Mouse (Mus musculus) intestine, embryonic 15.5 days (tissue): ENCODE data around the gene Chst3. TPM values are rescaled to one million over a fixed set of nuclear protein-coding genes. Genes with fewer than 3 reads are reported as not detected.
"Not testable (repeated sequence)": the region's sequence is repeated elsewhere in the genome, so short reads cannot be mapped to it uniquely, and the experiment has no call there.

Source experiments
- ATAC-seq: fragments of 200-750 bp; cut with Nextera tagmentation; 2 replicates; pipeline ENCODE4 v1.8.0; 2017; ENCODE audit warnings: moderate TSS enrichment, moderate library complexity
- H3K27ac ChIP-seq: fragments of 300-500 bp; sonication (generic); 2 replicates; pipeline ENCODE4 v1.5.1; 2015; ENCODE audit warnings: mild to moderate bottlenecking, inconsistent platforms
- H3K27me3 ChIP-seq: fragments of 300-500 bp; sonication (generic); replicated peaks from 2 replicates; pipeline ENCODE4 v1.6.1; 2015; ENCODE audit warnings: inconsistent platforms
- H3K36me3 ChIP-seq: fragments of 300-500 bp; sonication (generic); 2 replicates; pipeline ENCODE4 v1.6.1; 2015; ENCODE audit warnings: inconsistent platforms
- H3K4me1 ChIP-seq: fragments of 300-500 bp; sonication (generic); replicated peaks from 2 replicates; pipeline ENCODE4 v1.6.1; 2015; ENCODE audit warnings: inconsistent platforms
- H3K4me2 ChIP-seq: fragments of 300-500 bp; sonication (generic); replicated peaks from 2 replicates; pipeline ENCODE4 v1.6.1; 2015; ENCODE audit warnings: mild to moderate bottlenecking, inconsistent platforms
- H3K4me3 ChIP-seq: fragments of 300-500 bp; sonication (generic); replicated peaks from 2 replicates; pipeline ENCODE4 v1.5.1; 2015; ENCODE audit warnings: inconsistent platforms
- H3K9ac ChIP-seq: fragments of 300-500 bp; sonication (generic); 2 replicates; pipeline ENCODE4 v1.6.1; 2015; ENCODE audit warnings: inconsistent platforms
- H3K9me3 ChIP-seq: fragments of 300-500 bp; sonication (generic); 2 replicates; pipeline ENCODE4 v1.6.1; 2016; ENCODE audit warnings: inconsistent platforms
- WGBS: fragments of 180-500 bp; shearing (Covaris S2); methylation state at CpG from one replicate; pipeline ENCODE4 v1.1.7; 2015; 5-methylcytosine and 5-hydroxymethylcytosine counted together
- polyA plus RNA-seq: library from polyadenylated mRNA; unstranded; fragments of >200 nt; fragmentation: Nextera tagmentation; extraction: Ambion mirVana; gene quantifications from 2 replicates; pipeline ENCODE4 v1.2.1, GENCODE M21; 2015

Chst3 gene
- polyA plus RNA-seq, 1 experiment from 2014 or later, result 1.9 TPM

DNA sequence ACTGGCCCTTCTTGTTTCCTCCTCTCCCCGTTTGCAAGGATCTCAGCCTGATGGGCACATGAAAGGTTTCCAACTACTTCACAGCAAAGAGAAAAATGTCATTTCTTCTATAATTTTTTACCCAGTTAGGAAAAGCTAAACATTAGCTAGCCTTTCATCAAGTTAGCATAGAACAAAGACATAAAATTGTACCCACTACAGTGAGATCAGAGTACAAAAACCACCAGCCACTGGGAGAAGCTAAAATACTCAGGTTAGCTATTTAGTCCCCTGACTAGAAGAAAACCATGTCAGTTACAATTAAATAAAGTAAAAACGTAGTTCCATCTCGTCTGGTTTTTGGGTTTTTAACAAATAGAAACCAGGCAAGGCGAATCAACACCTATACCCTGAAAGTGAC lies 8.6 kb upstream of the Chst3 start:
- Histone ChIP-seq H3K27ac (no peak overlapping the region), H3K9me3 (no peaks in the 10 kb centered on the region), H3K9ac (no peak overlapping the region), H3K4me2 (no peak overlapping the region), H3K4me3 (no peak overlapping the region), H3K4me1 (no peaks in the 10 kb centered on the region), H3K36me3 (no peaks in the 10 kb centered on the region), H3K27me3 (no peaks in the 10 kb centered on the region)
- 80% methylated on average over 4 of the region's 4 CpGs for WGBS
- ATAC-seq, result no peak

GRCm38 (mm10) chr10:60224601-60225000 lies 5.5 kb upstream of the Chst3 start:
- H3K4me1 ChIP-seq, result 0 out of 2 replicates have a peak, but pooled peaks cover 3% of the 10 kb centered on the region
- no peaks in the 10 kb centered on the region for H3K27me3 ChIP-seq
- H3K9ac ChIP-seq, result no peak overlapping the region
- H3K4me2 ChIP-seq, result no peak overlapping the region
- H3K4me3 ChIP-seq, result no peak overlapping the region
- H3K36me3 ChIP-seq, result no peaks in the 10 kb centered on the region
- 58% methylated on average over 2 of the region's 2 CpGs for WGBS
- H3K27ac ChIP-seq, result no peak overlapping the region
- no peak for ATAC-seq
- no peaks in the 10 kb centered on the region for H3K9me3 ChIP-seq

- H3K36me3 ChIP-seq, H3K4me3 ChIP-seq, H3K9me3 ChIP-seq, H3K27ac ChIP-seq, H3K4me2 ChIP-seq, H3K9ac ChIP-seq, ATAC-seq: not testable (repeated sequence)
- 87% methylated on average over 5 of the region's 5 CpGs for WGBS
- Histone ChIP-seq H3K4me1 (peaks cover 15% of the 10 kb centered on the region; the same call in 1 of the 2 replicates), H3K27me3 (peaks cover 18% of the 10 kb centered on the region)
Measured at GRCm38 (mm10) chr10:60221571-60222259, 2.7 kb upstream of the Chst3 start.

- 74% methylated on average over 4 of the region's 4 CpGs for whole genome bisulfite sequencing
- H3K27ac ChIP-seq, result no peak overlapping the region
- H3K9ac ChIP-seq, result no peak overlapping the region
- H3K36me3 ChIP-seq, result no peaks in the 10 kb centered on the region
- H3K27me3 ChIP-seq, result peaks cover 18% of the 10 kb centered on the region
- H3K4me3 ChIP-seq, result no peak overlapping the region
- no peak overlapping the region for H3K4me2 ChIP-seq
- peaks cover 21% of the 10 kb centered on the region; the same call in 1 of the 2 replicates for H3K4me1 ChIP-seq
- no peak for ATAC-seq
- H3K9me3 ChIP-seq, result no peaks in the 10 kb centered on the region
Measured at GRCm38 (mm10) chr10:60220607-60221006, 1.5 kb upstream of the Chst3 start.

DNA sequence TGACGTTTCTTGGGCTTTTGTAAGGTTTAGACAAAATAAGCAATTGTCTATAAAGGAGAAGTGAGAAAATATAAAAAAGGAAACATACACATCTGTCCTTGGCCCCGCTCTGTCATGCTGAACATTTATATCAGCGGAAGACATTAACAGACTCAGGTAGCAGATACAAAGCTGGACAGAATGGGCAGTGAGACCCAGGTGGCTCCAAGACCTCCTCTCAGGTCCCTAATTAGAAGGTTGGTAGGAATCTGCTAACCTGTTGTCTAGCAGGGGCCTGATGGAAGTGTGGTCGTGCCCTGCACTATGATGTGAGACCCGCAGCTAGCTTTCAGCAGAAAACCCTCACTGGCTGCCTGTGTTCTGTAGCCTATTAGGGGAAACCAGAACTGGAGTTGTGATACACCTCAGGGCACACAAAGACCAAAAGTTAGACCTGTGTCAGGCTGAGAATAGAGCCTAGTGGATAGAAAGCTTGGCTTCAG lies 1.0 kb upstream of the Chst3 start:
- ATAC-seq, result no peak
- Histone ChIP-seq H3K4me2 (peak overlapping the region; percentile 87; the same call in 1 of the 2 replicates), H3K36me3 (no peaks in the 10 kb centered on the region), H3K9ac (no peak overlapping the region), H3K27me3 (peaks cover 18% of the 10 kb centered on the region), H3K9me3 (no peaks in the 10 kb centered on the region), H3K4me1 (peaks cover 27% of the 10 kb centered on the region), H3K27ac (no peak overlapping the region), H3K4me3 (0 out of 2 replicates have a peak overlapping the region, but pooled peaks have one; percentile 63)
- WGBS, result 82% methylated on average over 5 of the region's 5 CpGs

DNA sequence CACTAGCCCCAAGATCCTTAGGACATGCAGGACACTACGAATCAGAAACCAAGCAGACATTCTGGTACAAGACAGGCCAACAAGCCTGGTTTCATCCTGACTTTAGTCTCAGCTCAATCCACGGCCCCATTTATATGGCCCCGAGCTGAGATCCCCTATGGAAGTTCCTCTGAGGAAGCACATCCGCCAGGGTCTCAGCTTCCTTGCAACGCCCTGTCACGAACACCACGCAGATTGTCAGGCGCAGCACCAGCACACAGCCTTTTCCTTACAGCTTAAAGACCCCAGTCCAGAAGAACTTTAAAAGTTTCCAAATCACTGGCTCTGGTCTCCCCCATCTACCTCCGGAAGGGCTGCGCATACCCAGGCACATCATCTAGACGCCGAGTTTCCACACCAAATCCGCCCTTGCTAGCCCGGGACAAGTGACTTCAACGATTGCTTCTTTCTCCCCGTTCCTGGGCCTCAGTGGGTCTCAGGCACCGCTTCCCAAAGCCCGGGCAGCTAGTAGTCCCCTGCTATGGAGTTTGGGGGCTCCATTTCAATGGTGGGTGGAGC lies 948 bp downstream of the Chst3 start:
- 14% methylated on average over 18 of the region's 18 CpGs for WGBS
- no peak for ATAC-seq
- peaks cover 18% of the 10 kb centered on the region for H3K27me3 ChIP-seq

GRCm38 (mm10) chr10:60216331-60217095 lies 2.5 kb downstream of the Chst3 start:
- no peak overlapping the region for H3K4me3 ChIP-seq
- peaks cover 18% of the 10 kb centered on the region for H3K27me3 ChIP-seq
- H3K4me1 ChIP-seq, result peaks cover 47% of the 10 kb centered on the region
- H3K9me3 ChIP-seq, result no peaks in the 10 kb centered on the region
- no peak for ATAC-seq
- no peak overlapping the region for H3K4me2 ChIP-seq
- no peak overlapping the region for H3K9ac ChIP-seq
- no peaks in the 10 kb centered on the region for H3K36me3 ChIP-seq
- WGBS, result 86% methylated on average over 11 of the region's 11 CpGs
- no peak overlapping the region for H3K27ac ChIP-seq

More for the DNA sequence above, 948 bp downstream of the Chst3 start:
- Histone ChIP-seq H3K36me3 (no peaks in the 10 kb centered on the region), H3K27ac (peak overlapping the region; percentile 85), H3K9ac (peak overlapping the region; percentile 71), H3K9me3 (no peaks in the 10 kb centered on the region), H3K4me1 (peaks cover 34% of the 10 kb centered on the region), H3K4me2 (peak overlapping the region; percentile 87), H3K4me3 (peak overlapping the region; percentile 63)

DNA sequence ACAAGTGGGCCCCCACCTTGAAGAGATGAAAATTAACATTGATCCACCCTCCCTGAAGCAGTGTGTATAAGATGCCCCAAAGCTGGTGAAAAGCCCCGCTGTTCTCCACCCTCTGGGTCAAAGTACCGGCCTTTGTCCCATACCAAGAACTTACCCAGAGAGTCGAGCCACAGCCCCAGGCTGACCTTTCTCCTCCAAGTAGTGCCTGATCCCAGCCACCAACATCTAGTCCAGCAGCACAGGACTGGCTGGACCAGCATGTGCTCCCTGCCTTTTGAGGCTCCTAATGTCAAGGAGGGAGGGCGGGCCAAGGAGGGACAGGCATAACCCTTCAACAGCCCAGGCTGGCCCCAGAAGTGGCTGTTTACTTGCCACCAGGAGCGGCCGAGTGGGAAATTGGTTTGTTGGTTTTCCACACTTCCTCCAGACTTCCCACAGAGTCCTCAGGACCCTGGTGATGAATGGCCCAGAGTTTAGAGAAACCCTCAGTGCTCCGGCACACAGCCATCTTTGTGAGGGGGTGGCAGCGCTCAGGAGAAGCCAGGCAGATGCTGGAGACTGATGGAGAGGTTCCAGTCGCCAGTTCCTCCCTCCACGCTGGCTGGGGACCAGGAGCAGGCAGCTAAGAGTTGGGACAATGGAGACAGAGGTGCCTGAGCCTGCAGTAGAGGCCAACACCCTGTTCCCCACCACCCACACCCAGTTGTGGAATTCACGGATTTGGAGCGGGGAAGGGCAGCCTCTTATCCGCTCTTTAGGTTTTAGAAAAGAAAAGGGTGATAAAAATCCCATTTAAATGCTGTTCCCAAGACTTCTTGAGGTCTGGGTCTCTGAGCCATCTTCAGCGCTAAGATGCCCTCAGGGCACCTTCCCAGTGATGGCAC lies 3.7 kb downstream of the Chst3 start:
- no peak for ATAC-seq
- no peak overlapping the region for H3K9ac ChIP-seq
- no peaks in the 10 kb centered on the region for H3K9me3 ChIP-seq
- 54% methylated on average over 14 of the region's 14 CpGs for WGBS
- no peak overlapping the region for H3K4me3 ChIP-seq
- 0 out of 2 replicates have a peak overlapping the region, but pooled peaks have one; percentile 9 for H3K27ac ChIP-seq
- H3K27me3 ChIP-seq, result peaks cover 18% of the 10 kb centered on the region
- no peak overlapping the region for H3K4me2 ChIP-seq
- H3K4me1 ChIP-seq, result peaks cover 47% of the 10 kb centered on the region
- no peaks in the 10 kb centered on the region for H3K36me3 ChIP-seq

- peak; percentile 44 for ATAC-seq
- Histone ChIP-seq H3K9ac (no peak overlapping the region), H3K4me1 (peaks cover 40% of the 10 kb centered on the region), H3K36me3 (no peaks in the 10 kb centered on the region), H3K9me3 (no peaks in the 10 kb centered on the region), H3K4me2 (no peak overlapping the region; the same call in 1 of the 2 replicates), H3K27me3 (peaks cover under 1% of the 10 kb centered on the region; the same call in 1 of the 2 replicates), H3K27ac (peak overlapping the region; percentile 58), H3K4me3 (no peak overlapping the region)
- 29% methylated on average over 11 of the region's 11 CpGs for WGBS
Measured at GRCm38 (mm10) chr10:60212589-60213379, 6.3 kb downstream of the Chst3 start.

DNA sequence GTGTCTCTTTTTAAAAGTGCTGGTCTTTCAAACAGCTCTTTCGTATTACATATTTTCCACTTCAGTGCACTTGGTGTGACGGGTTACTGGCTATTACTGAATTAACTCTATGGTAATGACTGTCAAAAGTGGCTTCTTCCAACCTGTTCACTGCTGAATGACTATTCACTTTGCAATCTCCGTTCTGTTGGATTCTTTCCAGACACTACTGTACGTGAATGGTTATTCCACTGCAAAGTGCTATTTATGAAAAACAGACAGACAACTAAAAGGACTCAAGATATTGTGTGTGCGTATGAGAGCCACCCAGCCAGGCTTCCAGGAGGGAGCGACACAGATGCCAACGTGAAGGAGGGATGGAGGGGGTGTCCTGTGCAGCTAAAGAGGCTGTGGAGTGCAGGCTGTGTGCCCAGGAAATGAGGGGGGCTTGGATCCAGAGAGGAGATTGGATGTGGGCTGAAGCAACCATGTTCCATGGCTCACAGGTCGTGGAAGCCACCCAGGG lies 7.5 kb downstream of the Chst3 start:
- no peaks in the 10 kb centered on the region for H3K27me3 ChIP-seq
- no peak overlapping the region for H3K4me3 ChIP-seq
- ATAC-seq, result no peak
- H3K4me2 ChIP-seq, result no peak overlapping the region
- H3K27ac ChIP-seq, result 0 out of 2 replicates have a peak overlapping the region, but pooled peaks have one; percentile 9
- no peaks in the 10 kb centered on the region for H3K9me3 ChIP-seq
- no peak overlapping the region for H3K9ac ChIP-seq
- no peaks in the 10 kb centered on the region for H3K36me3 ChIP-seq
- 66% methylated on average over 8 of the region's 8 CpGs for WGBS
- H3K4me1 ChIP-seq, result peaks cover 34% of the 10 kb centered on the region

DNA sequence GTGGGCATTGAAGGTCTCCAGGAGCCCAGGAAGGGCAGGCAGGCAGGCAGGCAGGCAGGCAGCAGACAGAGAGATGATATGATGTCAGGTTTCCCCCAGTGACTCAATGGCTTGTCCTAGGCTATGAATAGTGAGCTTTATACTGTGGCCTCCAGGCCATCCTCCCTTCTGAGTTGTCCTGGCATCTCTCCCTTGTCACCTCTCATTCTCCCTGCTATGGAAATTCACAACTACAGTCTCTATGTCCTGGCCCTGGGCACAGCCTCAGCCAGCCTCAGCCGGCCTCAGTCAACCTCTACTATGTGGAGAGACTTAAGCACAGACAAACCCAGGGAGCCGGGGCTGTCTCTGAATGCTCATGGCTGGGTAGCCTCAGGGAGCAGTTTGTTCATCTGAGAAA lies 8.6 kb downstream of the Chst3 start:
- no peaks in the 10 kb centered on the region for H3K27me3 ChIP-seq
- H3K36me3 ChIP-seq, result no peaks in the 10 kb centered on the region
- no peaks in the 10 kb centered on the region for H3K9me3 ChIP-seq
- H3K4me2 ChIP-seq, result no peak overlapping the region
- H3K4me3 ChIP-seq, result no peak overlapping the region
- no peak for ATAC-seq
- H3K9ac ChIP-seq, result no peak overlapping the region
- no peak overlapping the region for H3K27ac ChIP-seq
- H3K4me1 ChIP-seq, result peaks cover 26% of the 10 kb centered on the region
- WGBS, result 87% methylated on average over 2 of the region's 2 CpGs
